Mouse (Mus musculus): ENCODE results near the gene Emg1.
"Not testable (repeated sequence)": the region's sequence is repeated elsewhere in the genome, so short reads cannot be mapped to it uniquely, and the experiment has no call there.

Emg1 gene

GRCm38 (mm10) chr6:124708289-124708889, 3.6 kb downstream of the Emg1 start:
- DNase-seq (ENCODE audit: low spot score), result no peak

GRCm38 (mm10) chr6:124706061-124706627, 5.8 kb downstream of the Emg1 start:
- DNase-seq (ENCODE audit: low spot score), result no peak

DNA sequence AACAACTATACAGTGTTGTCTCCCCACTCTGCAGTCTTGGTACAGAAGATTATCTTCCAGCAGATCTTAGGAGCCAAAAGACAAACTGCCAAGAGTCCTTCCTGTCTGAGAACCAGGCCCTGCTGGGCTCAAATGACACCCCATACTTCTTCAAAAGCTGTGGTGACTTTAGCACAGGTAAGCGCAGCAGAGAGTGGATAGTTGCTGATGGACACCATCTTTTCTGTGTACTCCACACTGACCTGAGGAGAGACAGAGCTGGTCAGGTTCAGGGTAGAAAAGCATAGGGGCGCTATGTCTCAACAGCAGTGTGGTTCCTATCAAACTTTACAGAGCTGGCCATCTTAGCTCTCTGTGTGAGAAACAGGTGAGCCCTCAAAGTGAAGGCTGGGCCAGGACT, 7.6 kb downstream of the Emg1 start:
- DNase-seq (ENCODE audit: low spot score), result no peak

GRCm38 (mm10) chr6:124703789-124704188, 8.2 kb downstream of the Emg1 start:
- DNase-seq (ENCODE audit: low spot score), result no peak

DNA sequence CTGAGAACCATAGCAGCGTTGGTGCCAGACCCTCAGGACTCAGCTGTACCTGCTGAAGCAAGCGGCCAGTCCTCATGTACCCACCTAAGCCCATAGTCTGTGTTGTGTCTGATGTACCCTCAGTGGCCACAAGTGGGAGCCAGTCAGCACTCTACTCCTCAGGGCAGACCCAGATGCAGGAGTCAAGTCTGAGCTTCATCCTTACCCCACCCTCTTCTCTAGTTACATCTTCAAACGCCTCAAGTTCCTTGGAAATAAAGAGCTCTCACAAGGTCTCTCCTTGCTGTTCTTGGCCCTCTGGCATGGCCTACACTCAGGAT, 9.2 kb downstream of the Emg1 start:
- no peak for DNase-seq (ENCODE audit: low spot score)

DNA sequence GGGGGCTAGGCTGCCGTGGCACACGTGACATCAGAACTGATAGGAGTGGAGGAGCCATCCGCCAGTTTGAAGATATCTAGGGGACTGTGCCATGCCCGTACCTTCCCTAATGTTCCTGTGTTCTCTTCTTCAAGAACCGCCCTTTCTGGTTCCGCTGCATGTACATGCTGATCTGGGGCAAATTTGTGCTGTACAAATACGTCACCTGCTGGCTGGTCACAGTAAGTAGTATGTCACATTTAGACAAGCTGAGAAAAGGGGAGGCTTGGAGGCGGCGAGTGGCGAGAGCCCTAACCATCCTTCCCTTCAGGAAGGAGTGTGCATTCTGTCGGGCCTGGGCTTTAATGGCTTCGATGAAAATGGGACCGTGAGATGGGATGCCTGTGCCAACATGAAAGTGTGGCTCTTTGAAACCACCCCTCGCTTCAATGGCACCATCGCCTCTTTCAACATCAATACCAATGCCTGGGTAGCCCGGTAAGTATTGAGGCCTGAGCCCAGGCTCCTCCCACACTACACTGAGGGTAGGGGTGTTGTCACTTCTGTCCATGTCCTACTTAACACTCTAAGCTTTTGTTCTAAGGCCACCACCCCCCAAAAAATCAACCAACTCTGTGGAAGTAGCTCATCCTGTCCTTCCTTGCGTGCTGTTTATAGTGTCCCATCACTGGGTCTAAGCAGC, 9.7 kb downstream of the Emg1 start:
- DNase-seq (ENCODE audit: low spot score), result no peak

GRCm38 (mm10) chr6:124701338-124701737, 10.6 kb downstream of the Emg1 start:
- no peak for DNase-seq (ENCODE audit: low spot score)

- peak; percentile 41 for DNase-seq (ENCODE audit: low spot score)
These were observed 11.9 kb downstream of the Emg1 start for GRCm38 (mm10) chr6:124699962-124700610.

DNA sequence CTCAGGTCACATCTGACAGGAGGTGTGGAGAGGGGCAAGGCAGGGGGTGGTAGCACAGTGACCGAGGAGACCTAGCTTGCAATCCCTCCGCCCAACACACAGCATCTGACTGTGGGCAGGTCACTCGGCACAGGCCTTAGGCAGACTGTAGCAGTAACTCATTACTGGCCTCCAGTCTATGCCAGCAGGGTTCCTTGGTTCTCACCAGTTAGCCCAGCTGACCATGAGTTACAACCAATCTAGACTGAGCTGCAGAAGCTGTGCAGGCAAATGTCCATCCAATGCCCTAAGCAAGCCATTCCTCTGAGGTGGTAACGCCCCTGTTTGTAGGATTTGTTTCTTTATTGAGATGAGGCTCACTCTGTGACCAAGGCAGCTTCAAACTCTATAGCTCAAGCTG, 12.6 kb downstream of the Emg1 start:
- no peak for DNase-seq (ENCODE audit: low spot score)

- DNase-seq (ENCODE audit: low spot score), result no peak
These were observed 13.2 kb downstream of the Emg1 start for GRCm38 (mm10) chr6:124698751-124699150.

DNA sequence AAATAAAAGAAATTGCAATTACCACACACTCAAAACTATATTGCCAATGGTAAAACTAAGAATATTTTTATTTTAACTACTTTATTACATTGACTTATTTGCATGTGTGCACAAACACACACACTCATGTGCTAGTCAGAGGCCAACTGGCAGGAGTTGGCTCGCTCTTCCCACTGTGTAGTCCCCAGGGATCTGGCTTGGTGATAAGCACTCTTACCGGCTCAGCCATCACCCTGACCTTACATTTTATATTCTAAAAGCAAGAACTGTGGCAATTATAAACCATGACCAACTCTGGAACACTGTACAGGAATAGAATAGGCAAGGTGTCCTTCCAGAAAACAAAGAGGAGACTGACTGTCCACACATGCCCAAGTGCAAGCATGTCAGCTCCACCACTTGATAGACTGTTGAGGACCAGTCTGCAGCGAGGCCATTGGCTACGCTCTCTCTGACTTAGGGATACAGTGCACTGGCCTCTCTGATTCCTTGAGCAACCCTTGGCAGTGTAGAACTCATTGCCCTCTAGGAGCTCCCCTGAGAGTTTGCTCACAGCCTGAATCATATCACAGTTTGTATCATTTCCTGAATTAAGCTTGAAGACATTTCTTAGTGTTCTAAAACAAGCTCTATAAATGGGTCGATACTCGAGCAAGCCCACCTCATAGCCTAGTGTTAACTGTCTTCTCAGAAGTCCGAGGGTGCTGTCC, 15.4 kb downstream of the Emg1 start:
- DNase-seq (ENCODE audit: low spot score), result no peak

- DNase-seq (ENCODE audit: low spot score), result peak; percentile 76
These were observed 17.6 kb downstream of the Emg1 start for GRCm38 (mm10) chr6:124694166-124694955.

GRCm38 (mm10) chr6:124693243-124693981, 18.6 kb downstream of the Emg1 start:
- no peak for DNase-seq (ENCODE audit: low spot score)

GRCm38 (mm10) chr6:124690517-124690916, 21.5 kb downstream of the Emg1 start:
- DNase-seq (ENCODE audit: low spot score), result no peak

- DNase-seq (ENCODE audit: low spot score), result no peak
These were observed 23.0 kb downstream of the Emg1 start for GRCm38 (mm10) chr6:124689011-124689410.

GRCm38 (mm10) chr6:124688151-124688758, 23.7 kb downstream of the Emg1 start:
- no peak for DNase-seq (ENCODE audit: low spot score)

DNA sequence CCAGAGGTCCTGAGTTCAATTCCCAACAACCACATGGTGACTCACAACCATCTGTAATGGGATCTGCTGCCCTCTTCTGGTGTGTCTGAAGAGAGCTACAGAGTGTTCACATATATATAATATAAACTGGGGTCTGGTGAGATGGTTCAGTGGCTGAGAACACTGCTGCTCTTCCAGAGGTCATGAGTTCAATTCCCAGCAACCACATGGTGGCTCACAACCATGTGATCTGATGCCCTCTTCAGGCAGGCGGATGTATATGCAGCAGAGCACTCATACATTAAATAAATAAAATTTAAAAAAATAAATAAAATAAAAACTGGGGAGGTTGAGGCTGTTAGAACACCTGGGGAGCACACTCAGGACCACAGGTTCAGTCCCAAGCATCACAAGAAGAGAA, 25.3 kb downstream of the Emg1 start:
- not testable (repeated sequence) for DNase-seq (ENCODE audit: low spot score)

- no peak for DNase-seq (ENCODE audit: low spot score)
These were observed 26.2 kb downstream of the Emg1 start for GRCm38 (mm10) chr6:124685606-124686386.

GRCm38 (mm10) chr6:124683591-124684417, 28.2 kb downstream of the Emg1 start:
- DNase-seq (ENCODE audit: low spot score), result peak; percentile 72

Measured in ovary, adult 18-20 months (tissue).